Mouse (Mus musculus) thymus, postnatal 10 days (tissue): ENCODE results near the gene Rgs3.
A peak's percentile ranks its signal among the peaks of the same experiment; 100 is the strongest.

Experiments used
- DNase-seq, 2 experiments: peaks; one replicate each; pipeline ENCODE4 v3.0.0; 2021; ENCODE audit warnings: low spot score in 2 of 2

Rgs3 gene

GRCm38 (mm10) chr4:62551966-62552365 is 7.7 kb upstream of the Rgs3 start:
- peak; percentile 40 to 53 for DNase-seq

GRCm38 (mm10) chr4:62557436-62557835 is 2.2 kb upstream of the Rgs3 start:
- DNase-seq: no peak

- peak; percentile 73 to 88 for DNase-seq
Measured at GRCm38 (mm10) chr4:62560963-62561629, 1.4 kb downstream of the Rgs3 start.

- no peak for DNase-seq
Measured at GRCm38 (mm10) chr4:62561630-62562001, 2.0 kb downstream of the Rgs3 start.

- DNase-seq: no peak
Measured at GRCm38 (mm10) chr4:62562006-62562405, 2.4 kb downstream of the Rgs3 start.

GRCm38 (mm10) chr4:62566530-62566929 is 6.9 kb downstream of the Rgs3 start:
- no peak for DNase-seq

GRCm38 (mm10) chr4:62567696-62568095 is 8.0 kb downstream of the Rgs3 start:
- no peak for DNase-seq

GRCm38 (mm10) chr4:62568359-62568758 is 8.7 kb downstream of the Rgs3 start:
- no peak for DNase-seq

GRCm38 (mm10) chr4:62569603-62570002 is 10.0 kb downstream of the Rgs3 start:
- DNase-seq: no peak

- DNase-seq: no peak
Measured at GRCm38 (mm10) chr4:62570029-62570428, 10.4 kb downstream of the Rgs3 start.

GRCm38 (mm10) chr4:62582365-62583264 is 23.0 kb downstream of the Rgs3 start:
- DNase-seq: no peak

GRCm38 (mm10) chr4:62583265-62584092 is 23.8 kb downstream of the Rgs3 start:
- peak; percentile 40 to 57 for DNase-seq

- no peak for DNase-seq
Measured at GRCm38 (mm10) chr4:62587067-62587466, 27.4 kb downstream of the Rgs3 start.

GRCm38 (mm10) chr4:62590878-62591277 is 31.2 kb downstream of the Rgs3 start:
- no peak for DNase-seq

GRCm38 (mm10) chr4:62591326-62591725 is 31.7 kb downstream of the Rgs3 start:
- no peak for DNase-seq

- DNase-seq: peak in 1 of 2 experiments; percentile 30
Measured at GRCm38 (mm10) chr4:62593546-62594240, 34.0 kb downstream of the Rgs3 start.

GRCm38 (mm10) chr4:62594442-62594841 is 34.8 kb downstream of the Rgs3 start:
- no peak for DNase-seq

- no peak for DNase-seq
Measured at GRCm38 (mm10) chr4:62596051-62596450, 36.4 kb downstream of the Rgs3 start.

GRCm38 (mm10) chr4:62600549-62600948 is 40.9 kb downstream of the Rgs3 start:
- no peak for DNase-seq

GRCm38 (mm10) chr4:62603607-62604006 is 44.0 kb downstream of the Rgs3 start:
- no peak for DNase-seq

GRCm38 (mm10) chr4:62604094-62604493 is 44.4 kb downstream of the Rgs3 start:
- no peak for DNase-seq
